Mouse (Mus musculus) neural tube, embryonic 11.5 days (tissue): Measurements from ENCODE around the gene Tmem123. TPM values are rescaled to one million over a fixed set of nuclear protein-coding genes. Genes with fewer than 3 reads are reported as not detected.

ENCODE experiments used
- microRNA-seq: library from miRNA; unstranded; fragments of <30 nt; microRNA quantifications from one replicate; pipeline ENCODE4, GENCODE M21; 2016
- polyA plus RNA-seq: library from polyadenylated mRNA; unstranded; fragments of >200 nt; fragmentation: Nextera tagmentation; extraction: Ambion mirVana; gene quantifications from 2 replicates; pipeline ENCODE4 v1.2.1, GENCODE M21; 2014

Gene Tmem123
- polyA plus RNA-seq, 1 experiment from 2014 or later = 108 TPM

Small RNA genes within 50 kb of the gene (microRNA-seq; reads per million reads assigned to microRNA genes)
- gene Mir5618 = 6.8 reads per million, percentile 17 among the genes with 10 or more reads in this experiment

Other genes starting within 250 kb of the Tmem123 start
- not detected in 2 replicates for gene Mmp8, start 205.6 kb upstream of the Tmem123 start, polyA plus RNA-seq
- not detected in 2 replicates for gene Mmp27, start 192.6 kb upstream of the Tmem123 start, polyA plus RNA-seq
- gene Mmp20, start 135.8 kb upstream of the Tmem123 start, polyA plus RNA-seq = not detected in 2 replicates
- not detected in 2 replicates for gene Mmp7, start 72.0 kb upstream of the Tmem123 start, polyA plus RNA-seq
- 39.5 and 46.2 TPM in 2 replicates for gene Birc2, start 73.0 kb downstream of the Tmem123 start, polyA plus RNA-seq
- gene Birc3, start 109.1 kb downstream of the Tmem123 start, polyA plus RNA-seq = 2.8 and 4.0 TPM in 2 replicates
- gene Yap1, start 240.6 kb downstream of the Tmem123 start, polyA plus RNA-seq = 27.2 and 31.6 TPM in 2 replicates